Mouse (Mus musculus): ENCODE results near the gene Ephb1. TPM values are rescaled to one million over a fixed set of nuclear protein-coding genes. Genes with fewer than 3 reads are reported as not detected.

Gene Ephb1
- polyA plus RNA-seq, 1 experiment, result 0.02 TPM

- TF ChIP-seq FOSL1 (IDR thresholded peaks at IDR 0.05; ENCODE audit: insufficient read depth, low read length, poor library complexity, severe bottlenecking), result no peak
- no peak for TF ChIP-seq MYOD1 (IDR thresholded peaks at IDR 0.05; ENCODE audit: control insufficient read depth, insufficient read length, low read depth)
- no peak for TF ChIP-seq MYOG (IDR thresholded peaks at IDR 0.05; ENCODE audit: control insufficient read depth, extremely low read depth, insufficient read length)
- no peak for TF ChIP-seq CTCF (IDR thresholded peaks at IDR 0.05; ENCODE audit: control insufficient read depth, insufficient read depth, insufficient read length)
- no peak for TF ChIP-seq MAX (IDR thresholded peaks at IDR 0.05)
- TF ChIP-seq CEBPB (IDR thresholded peaks at IDR 0.05; ENCODE audit: low read depth), result no peak
- no peak for TF ChIP-seq USF1 (IDR thresholded peaks at IDR 0.05; ENCODE audit: low read depth)
- Histone ChIP-seq H3K4me3 (ENCODE audit: insufficient read depth, poor library complexity, severe bottlenecking) (no peak overlapping the region), H3K27me3 (ENCODE audit: control insufficient read depth, insufficient read depth, insufficient read length) (no peaks in the 10 kb centered on the region), H3K79me2 (ENCODE audit: control insufficient read depth, insufficient read depth) (no peaks in the 10 kb centered on the region), H3K36me3 (ENCODE audit: control insufficient read depth, insufficient read depth) (no peaks in the 10 kb centered on the region), H3K79me3 (ENCODE audit: low read depth) (no peaks in the 10 kb centered on the region), H3ac (ENCODE audit: control insufficient read depth, insufficient read length, low read depth) (no peak overlapping the region)
Measured at GRCm38 (mm10) chr9:102181276-102181675, 173.2 kb downstream of the Ephb1 start.

- no peaks in the 10 kb centered on the region for H3K36me3 ChIP-seq (ENCODE audit: control insufficient read depth, insufficient read depth)
- no peaks in the 10 kb centered on the region for H3K27me3 ChIP-seq (ENCODE audit: control insufficient read depth, insufficient read depth, insufficient read length)
- H3K79me3 ChIP-seq (ENCODE audit: low read depth), result no peaks in the 10 kb centered on the region
- TF ChIP-seq MAX (IDR thresholded peaks at IDR 0.05) (no peak), CEBPB (IDR thresholded peaks at IDR 0.05; ENCODE audit: low read depth) (no peak), CTCF (IDR thresholded peaks at IDR 0.05; ENCODE audit: control insufficient read depth, insufficient read depth, insufficient read length) (no peak), USF1 (IDR thresholded peaks at IDR 0.05; ENCODE audit: low read depth) (no peak)
- no peak overlapping the region for H3ac ChIP-seq (ENCODE audit: control insufficient read depth, insufficient read length, low read depth)
- H3K4me3 ChIP-seq (ENCODE audit: insufficient read depth, poor library complexity, severe bottlenecking), result no peak overlapping the region
- H3K79me2 ChIP-seq (ENCODE audit: control insufficient read depth, insufficient read depth), result no peaks in the 10 kb centered on the region
Measured at GRCm38 (mm10) chr9:102180486-102180885, 174.0 kb downstream of the Ephb1 start.

DNA sequence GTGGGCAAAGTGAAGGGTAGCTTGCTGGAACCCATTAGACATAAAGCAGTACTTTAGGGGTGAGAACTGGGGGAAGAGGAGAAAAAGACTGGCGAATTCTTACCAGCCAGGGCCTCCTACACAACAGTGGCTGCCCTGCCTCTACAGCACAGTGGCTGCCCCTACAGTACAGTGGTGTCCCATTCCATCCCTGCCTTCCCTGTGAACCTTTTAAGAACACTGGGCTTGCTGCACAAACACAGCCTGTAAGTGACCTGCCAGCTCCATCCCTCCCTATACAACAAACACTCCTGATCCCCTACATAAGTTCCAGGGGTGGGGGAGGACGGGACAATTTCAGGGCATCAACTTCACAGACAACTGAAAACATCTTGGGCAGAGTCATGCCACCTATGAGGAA, 174.4 kb downstream of the Ephb1 start:
- no peaks in the 10 kb centered on the region for H3K79me3 ChIP-seq (ENCODE audit: low read depth)
- TF ChIP-seq MYOD1 (IDR thresholded peaks at IDR 0.05; ENCODE audit: control insufficient read depth, insufficient read length, low read depth) (no peak), MAX (IDR thresholded peaks at IDR 0.05) (no peak), MYOG (IDR thresholded peaks at IDR 0.05; ENCODE audit: control insufficient read depth, extremely low read depth, insufficient read length) (no peak), CTCF (IDR thresholded peaks at IDR 0.05; ENCODE audit: control insufficient read depth, insufficient read depth, insufficient read length) (no peak), CEBPB (IDR thresholded peaks at IDR 0.05; ENCODE audit: low read depth) (no peak), USF1 (IDR thresholded peaks at IDR 0.05; ENCODE audit: low read depth) (no peak), FOSL1 (IDR thresholded peaks at IDR 0.05; ENCODE audit: insufficient read depth, low read length, poor library complexity, severe bottlenecking) (no peak)
- H3K27me3 ChIP-seq (ENCODE audit: control insufficient read depth, insufficient read depth, insufficient read length), result no peaks in the 10 kb centered on the region
- no peaks in the 10 kb centered on the region for H3K79me2 ChIP-seq (ENCODE audit: control insufficient read depth, insufficient read depth)
- no peak overlapping the region for H3K4me3 ChIP-seq (ENCODE audit: insufficient read depth, poor library complexity, severe bottlenecking)
- no peak overlapping the region for H3ac ChIP-seq (ENCODE audit: control insufficient read depth, insufficient read length, low read depth)
- H3K36me3 ChIP-seq (ENCODE audit: control insufficient read depth, insufficient read depth), result no peaks in the 10 kb centered on the region

DNA sequence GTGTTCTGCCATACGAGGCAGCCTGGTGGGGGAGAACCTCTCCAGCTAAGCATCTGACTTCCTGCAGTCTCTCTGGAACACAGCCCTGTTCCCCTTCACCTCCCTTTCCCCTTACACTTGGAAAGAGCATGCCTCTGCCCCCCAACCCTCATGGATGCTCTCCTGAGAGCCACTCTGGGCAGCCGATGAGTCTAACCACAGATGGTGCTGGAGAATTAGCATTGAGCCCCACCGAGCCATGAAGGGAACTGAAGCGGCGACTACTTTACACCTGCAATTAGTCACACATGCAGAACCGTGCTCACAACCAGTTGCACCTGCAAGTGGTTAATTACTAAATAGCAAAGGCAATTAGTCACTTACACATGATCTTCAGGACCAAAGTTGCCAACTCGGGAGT, 184.8 kb downstream of the Ephb1 start:
- no peak for TF ChIP-seq CEBPB (IDR thresholded peaks at IDR 0.05; ENCODE audit: low read depth)
- TF ChIP-seq FOSL1 (IDR thresholded peaks at IDR 0.05; ENCODE audit: insufficient read depth, low read length, poor library complexity, severe bottlenecking), result no peak
- no peak for TF ChIP-seq MAX (IDR thresholded peaks at IDR 0.05)
- TF ChIP-seq MYOG (IDR thresholded peaks at IDR 0.05; ENCODE audit: control insufficient read depth, extremely low read depth, insufficient read length), result no peak
- no peak for TF ChIP-seq CTCF (IDR thresholded peaks at IDR 0.05; ENCODE audit: control insufficient read depth, insufficient read depth, insufficient read length)
- no peak for TF ChIP-seq USF1 (IDR thresholded peaks at IDR 0.05; ENCODE audit: low read depth)
- TF ChIP-seq MYOD1 (IDR thresholded peaks at IDR 0.05; ENCODE audit: control insufficient read depth, insufficient read length, low read depth), result no peak
- Histone ChIP-seq H3ac (ENCODE audit: control insufficient read depth, insufficient read length, low read depth) (no peak overlapping the region), H3K27me3 (ENCODE audit: control insufficient read depth, insufficient read depth, insufficient read length) (no peaks in the 10 kb centered on the region), H3K79me2 (ENCODE audit: control insufficient read depth, insufficient read depth) (no peaks in the 10 kb centered on the region), H3K79me3 (ENCODE audit: low read depth) (no peaks in the 10 kb centered on the region), H3K36me3 (ENCODE audit: control insufficient read depth, insufficient read depth) (no peaks in the 10 kb centered on the region), H3K4me3 (ENCODE audit: insufficient read depth, poor library complexity, severe bottlenecking) (no peak overlapping the region)

- TF ChIP-seq CEBPB (IDR thresholded peaks at IDR 0.05; ENCODE audit: low read depth) (no peak), MYOG (IDR thresholded peaks at IDR 0.05; ENCODE audit: control insufficient read depth, extremely low read depth, insufficient read length) (no peak), USF1 (IDR thresholded peaks at IDR 0.05; ENCODE audit: low read depth) (no peak), FOSL1 (IDR thresholded peaks at IDR 0.05; ENCODE audit: insufficient read depth, low read length, poor library complexity, severe bottlenecking) (no peak), CTCF (IDR thresholded peaks at IDR 0.05; ENCODE audit: control insufficient read depth, insufficient read depth, insufficient read length) (no peak), MYOD1 (IDR thresholded peaks at IDR 0.05; ENCODE audit: control insufficient read depth, insufficient read length, low read depth) (no peak), MAX (IDR thresholded peaks at IDR 0.05) (no peak)
- no peaks in the 10 kb centered on the region for H3K36me3 ChIP-seq (ENCODE audit: control insufficient read depth, insufficient read depth)
- H3K79me3 ChIP-seq (ENCODE audit: low read depth), result no peaks in the 10 kb centered on the region
- no peak overlapping the region for H3K4me3 ChIP-seq (ENCODE audit: insufficient read depth, poor library complexity, severe bottlenecking)
- H3K79me2 ChIP-seq (ENCODE audit: control insufficient read depth, insufficient read depth), result no peaks in the 10 kb centered on the region
- no peaks in the 10 kb centered on the region for H3K27me3 ChIP-seq (ENCODE audit: control insufficient read depth, insufficient read depth, insufficient read length)
- H3ac ChIP-seq (ENCODE audit: control insufficient read depth, insufficient read length, low read depth), result no peak overlapping the region
Measured at GRCm38 (mm10) chr9:102155876-102156275, 198.6 kb downstream of the Ephb1 start.

DNA sequence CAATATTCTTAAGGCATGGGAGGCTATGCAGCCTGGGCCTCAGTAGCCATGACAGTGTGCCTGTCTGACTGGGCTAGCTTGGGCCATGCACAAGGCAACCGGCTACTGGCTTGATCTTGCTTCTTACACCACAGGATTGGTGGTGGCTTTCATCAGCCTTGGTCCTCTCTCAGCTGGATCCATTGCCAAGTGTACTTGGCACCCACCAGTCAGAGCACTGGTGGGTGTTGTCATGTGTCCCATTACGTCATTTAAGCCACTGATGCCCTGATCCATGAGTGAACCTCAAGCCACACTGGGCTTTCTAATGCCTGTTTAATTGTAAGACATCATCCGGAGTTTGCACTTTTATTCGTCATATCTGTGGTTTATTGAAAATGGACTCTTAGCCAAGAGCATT, 215.3 kb downstream of the Ephb1 start:
- no peak for TF ChIP-seq CTCF (IDR thresholded peaks at IDR 0.05; ENCODE audit: control insufficient read depth, insufficient read depth, insufficient read length)
- TF ChIP-seq CEBPB (IDR thresholded peaks at IDR 0.05; ENCODE audit: low read depth), result no peak
- TF ChIP-seq USF1 (IDR thresholded peaks at IDR 0.05; ENCODE audit: low read depth), result no peak
- no peak for TF ChIP-seq MYOD1 (IDR thresholded peaks at IDR 0.05; ENCODE audit: control insufficient read depth, insufficient read length, low read depth)
- TF ChIP-seq FOSL1 (IDR thresholded peaks at IDR 0.05; ENCODE audit: insufficient read depth, low read length, poor library complexity, severe bottlenecking), result no peak
- no peak for TF ChIP-seq MYOG (IDR thresholded peaks at IDR 0.05; ENCODE audit: control insufficient read depth, extremely low read depth, insufficient read length)
- no peaks in the 10 kb centered on the region for H3K79me3 ChIP-seq (ENCODE audit: low read depth)

More for the DNA sequence above, 215.3 kb downstream of the Ephb1 start:
- Histone ChIP-seq H3K27me3 (ENCODE audit: control insufficient read depth, insufficient read depth, insufficient read length) (no peaks in the 10 kb centered on the region), H3K36me3 (ENCODE audit: control insufficient read depth, insufficient read depth) (no peaks in the 10 kb centered on the region), H3K4me3 (ENCODE audit: insufficient read depth, poor library complexity, severe bottlenecking) (no peak overlapping the region), H3ac (ENCODE audit: control insufficient read depth, insufficient read length, low read depth) (no peak overlapping the region), H3K79me2 (ENCODE audit: control insufficient read depth, insufficient read depth) (no peaks in the 10 kb centered on the region)
